Mouse (Mus musculus) bone marrow, adult 2 months (tissue): Measurements from ENCODE around the gene Ccdc12.

ENCODE experiments used
- CTCF ChIP-seq: fragments of 200-500 bp; IDR thresholded peaks from 2 replicates; pipeline ENCODE4 v1.5.1; 2011; ENCODE audit warnings: low read length, control low read depth; ENCODE audit not compliant: control insufficient read depth, insufficient read depth
- POLR2A ChIP-seq: fragments of 200-500 bp; IDR thresholded peaks from 2 replicates; pipeline ENCODE4 v1.6.1; 2011; ENCODE audit warnings: low read depth, mild to moderate bottlenecking, control low read depth, low read length, borderline replicate concordance; ENCODE audit not compliant: control insufficient read depth

- TF ChIP-seq CTCF (no peak), POLR2A (no peak)
These were observed 101.5 kb downstream of the Ccdc12 start for GRCm38 (mm10) chr9:110757816-110758215.
